9 mouse cellular contexts compared by ENCODE assay signal in genomic region chr6:16797669-16798068, GRCm38 (mm10).
DNase-seq lines count a peak whose midpoint lies in the region; ATAC-seq and TF ChIP-seq lines count a peak whose summit lies in the region.
"Had no signal": no experiment of that assay in that cellular context is flagged by ENCODE, and none has a peak within 500 bp of the region (broad histone marks: within the 10 kb centered on the region; RNA-seq: fewer than 3 reads in every experiment).

No protein-coding gene starts in this region.

- no peaks in the 10 kb centered on the region for H3K4me1 ChIP-seq in kidney, embryonic 16.5 days (ENCODE audit: insufficient read depth, low read length)
- H3K4me1 ChIP-seq in limb, embryonic 14.5 days (ENCODE audit: control insufficient read depth, insufficient read depth, low read length): peaks cover 11% of the 10 kb centered on the region; the same call in 1 of the 2 replicates

- H3K9ac ChIP-seq in kidney, embryonic 16.5 days (replicated peaks; ENCODE audit: low read length): no peak overlapping the region
- no peak overlapping the region for H3K9ac ChIP-seq in limb, embryonic 14.5 days (ENCODE audit: low read depth, low read length, severe bottlenecking)

- ATAC-seq in kidney, embryonic 16.5 days (ENCODE audit: low FRiP score, low TSS enrichment): peak; percentile 59; the same call in 1 of the 2 replicates
- peak; percentile 71 for ATAC-seq in limb, embryonic 14.5 days (ENCODE audit: low FRiP score, low read depth)

- peak overlapping the region; percentile 18; the same call in 1 of the 2 replicates for H3K4me2 ChIP-seq in kidney, embryonic 16.5 days (replicated peaks; ENCODE audit: low read depth, low read length)
- H3K4me2 ChIP-seq in limb, embryonic 14.5 days (replicated peaks; ENCODE audit: low read depth, low read length, severe bottlenecking): no peak overlapping the region

- DNase-seq in adrenal gland, postnatal 25 days: peak; percentile 1
- DNase-seq in adrenal gland, adult 8-10 months: no peak
- DNase-seq in ZHBTc4 (ENCODE audit: low read depth, low spot score): peak; percentile 26
- peak; percentile 71 for DNase-seq in forelimb bud, embryonic 11.5 days (ENCODE audit: low read depth, low spot score)
- peak; percentile 90 for DNase-seq in limb, embryonic 14.5 days (ENCODE audit: low spot score)
- DNase-seq in retina, embryonic 14.5 days (ENCODE audit: low spot score): peak; percentile 76
- no peak for DNase-seq in spleen, postnatal 14 days (ENCODE audit: low spot score in 2 of 2)

- H3K9me3 ChIP-seq in kidney, embryonic 16.5 days (ENCODE audit: low read length): no peaks in the 10 kb centered on the region
- H3K9me3 ChIP-seq in limb, embryonic 14.5 days (ENCODE audit: control insufficient read depth, low read length): no peaks in the 10 kb centered on the region

- 20% methylated on average over 10 of the region's 10 CpGs for WGBS in kidney, embryonic 16.5 days
- 12% methylated on average over 10 of the region's 10 CpGs for WGBS in limb, embryonic 14.5 days

- H3K36me3 ChIP-seq in kidney, embryonic 16.5 days (ENCODE audit: insufficient read depth, low read length): no peaks in the 10 kb centered on the region
- no peaks in the 10 kb centered on the region for H3K36me3 ChIP-seq in limb, embryonic 14.5 days (ENCODE audit: control insufficient read depth, insufficient read depth, low read length)

- no peak for TF ChIP-seq POLR2A in limb, embryonic 14.5 days (IDR thresholded peaks at IDR 0.05; ENCODE audit: borderline replicate concordance, extremely low read depth, insufficient read depth, insufficient read length)

- no peak overlapping the region for H3K4me3 ChIP-seq in kidney, embryonic 16.5 days (ENCODE audit: low read length)
- no peak overlapping the region for H3K4me3 ChIP-seq in limb, embryonic 14.5 days (replicated peaks; ENCODE audit: low read length)
- H3K4me3 ChIP-seq: myocyte had no signal

- no peak overlapping the region for H3K27ac ChIP-seq in kidney, embryonic 16.5 days (ENCODE audit: low read length)
- no peak overlapping the region for H3K27ac ChIP-seq in limb, embryonic 14.5 days (replicated peaks; ENCODE audit: low read depth, low read length)

- no peaks in the 10 kb centered on the region for H3K27me3 ChIP-seq in kidney, embryonic 16.5 days (ENCODE audit: insufficient read depth, low read length)
- no peaks in the 10 kb centered on the region for H3K27me3 ChIP-seq in limb, embryonic 14.5 days (ENCODE audit: control insufficient read depth, insufficient read depth, low read length)

Comparison
In these comparisons a context has a peak if more than half of its experiments do, and no peak if none do; other contexts are left out.
1. DNase-seq: peak in adrenal gland, postnatal 25 days (single experiment), ZHBTc4 (single experiment), forelimb bud, embryonic 11.5 days (single experiment), limb, embryonic 14.5 days (single experiment) and retina, embryonic 14.5 days (single experiment); none in adrenal gland, adult 8-10 months (single experiment) and spleen, postnatal 14 days (0 of 2).